9 mouse cellular contexts compared by ENCODE assay signal in the genomic region with DNA sequence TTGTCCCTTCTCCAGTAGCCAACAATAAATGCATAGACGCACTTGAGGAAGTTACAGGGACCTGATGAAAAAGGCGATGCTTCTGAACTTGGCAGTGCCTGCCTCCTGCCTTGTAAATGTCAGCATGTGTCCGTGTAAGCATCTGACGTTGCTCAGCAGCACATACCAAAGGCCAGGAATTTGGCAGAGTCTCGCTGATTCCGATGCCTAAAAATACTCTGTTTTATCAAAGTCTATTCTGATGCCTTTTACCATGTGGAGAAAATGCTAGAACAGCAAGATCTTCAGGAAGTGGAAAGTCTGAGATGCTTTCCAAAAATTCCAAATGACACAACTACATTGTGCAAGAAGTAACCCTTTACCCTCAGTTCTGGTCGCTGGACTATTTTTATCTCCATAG.
A peak's percentile ranks its signal among the peaks of the same experiment; 100 is the strongest.
DNase-seq lines count a peak whose midpoint lies in the region; ATAC-seq lines count a peak whose summit lies in the region.
"Had no signal": no experiment of that assay in that cellular context is flagged by ENCODE, and none has a peak within 500 bp of the region (broad histone marks: within the 10 kb centered on the region; RNA-seq: fewer than 3 reads in every experiment).

No protein-coding gene starts in this region.

- DNase-seq in adrenal gland, adult (ENCODE audit: inconsistent age in 2 of 2, low spot score in 1 of 2) = peak; percentile 79 to 88
- DNase-seq in adrenal gland, postnatal 4 days (ENCODE audit: low spot score in 2 of 2) = no peak
- peak; percentile 92 for DNase-seq in heart, adult 8-10 months (ENCODE audit: low spot score)
- DNase-seq in kidney, postnatal 4 days = peak; percentile 38 to 55
- no peak for DNase-seq in yolk sac, embryonic 10.5 days (ENCODE audit: low spot score)
- DNase-seq: liver, embryonic 13.5 days had no signal

- H3K9me3 ChIP-seq in neural tube, embryonic 14.5 days (ENCODE audit: control insufficient read depth, low read length) = no peaks in the 10 kb centered on the region
- H3K9me3 ChIP-seq in neural tube, embryonic 15.5 days (replicated peaks) = no peaks in the 10 kb centered on the region
- no peaks in the 10 kb centered on the region for H3K9me3 ChIP-seq in stomach, embryonic 15.5 days
- H3K9me3 ChIP-seq: liver, embryonic 13.5 days had no signal

- H3K36me3 ChIP-seq in neural tube, embryonic 14.5 days (ENCODE audit: control insufficient read depth, insufficient read depth, low read length) = no peaks in the 10 kb centered on the region
- H3K36me3 ChIP-seq in neural tube, embryonic 15.5 days = no peaks in the 10 kb centered on the region
- H3K36me3 ChIP-seq in stomach, embryonic 15.5 days = no peaks in the 10 kb centered on the region
- H3K36me3 ChIP-seq: liver, embryonic 13.5 days had no signal

- no peak overlapping the region for H3K27ac ChIP-seq in neural tube, embryonic 14.5 days (ENCODE audit: low read depth, low read length)
- H3K27ac ChIP-seq in neural tube, embryonic 15.5 days (replicated peaks) = no peak overlapping the region
- H3K27ac ChIP-seq in stomach, embryonic 15.5 days = no peak overlapping the region
- H3K27ac ChIP-seq: liver, embryonic 13.5 days had no signal

- no peaks in the 10 kb centered on the region for H3K27me3 ChIP-seq in neural tube, embryonic 14.5 days (ENCODE audit: control insufficient read depth, insufficient read depth, low read length)
- no peaks in the 10 kb centered on the region for H3K27me3 ChIP-seq in neural tube, embryonic 15.5 days (replicated peaks)
- no peaks in the 10 kb centered on the region for H3K27me3 ChIP-seq in stomach, embryonic 15.5 days (replicated peaks)
- H3K27me3 ChIP-seq: liver, embryonic 13.5 days had no signal

- H3K9ac ChIP-seq in neural tube, embryonic 14.5 days (replicated peaks; ENCODE audit: low read depth, low read length) = no peak overlapping the region
- H3K9ac ChIP-seq in neural tube, embryonic 15.5 days (replicated peaks) = no peak overlapping the region
- no peak overlapping the region for H3K9ac ChIP-seq in stomach, embryonic 15.5 days
- H3K9ac ChIP-seq: liver, embryonic 13.5 days had no signal

- no peak overlapping the region for H3K4me3 ChIP-seq in neural tube, embryonic 14.5 days (ENCODE audit: low read depth, low read length)
- no peak overlapping the region for H3K4me3 ChIP-seq in neural tube, embryonic 15.5 days (replicated peaks)
- no peak overlapping the region for H3K4me3 ChIP-seq in stomach, embryonic 15.5 days (replicated peaks)
- H3K4me3 ChIP-seq: liver, embryonic 13.5 days had no signal

- no peaks in the 10 kb centered on the region for H3K4me1 ChIP-seq in neural tube, embryonic 14.5 days (ENCODE audit: control insufficient read depth, insufficient read depth, low read length)
- H3K4me1 ChIP-seq in neural tube, embryonic 15.5 days = no peaks in the 10 kb centered on the region
- H3K4me1 ChIP-seq in stomach, embryonic 15.5 days = no peaks in the 10 kb centered on the region
- H3K4me1 ChIP-seq: liver, embryonic 13.5 days had no signal

- WGBS in neural tube, embryonic 14.5 days = 61% methylated on average over 7 of the region's 7 CpGs
- WGBS in neural tube, embryonic 15.5 days = 62% methylated on average over 7 of the region's 7 CpGs
- WGBS in stomach, embryonic 15.5 days = 50% methylated on average over 7 of the region's 7 CpGs

- ATAC-seq in neural tube, embryonic 14.5 days (ENCODE audit: low read depth) = peak; percentile 54; the same call in 1 of the 2 replicates
- no peak for ATAC-seq in neural tube, embryonic 15.5 days (ENCODE audit: low FRiP score)
- peak; percentile 27; the same call in 1 of the 2 replicates for ATAC-seq in stomach, embryonic 15.5 days (ENCODE audit: insufficient read depth, low FRiP score, low read depth)

- no peak overlapping the region for H3K4me2 ChIP-seq in neural tube, embryonic 14.5 days (ENCODE audit: low read depth, low read length)
- no peak overlapping the region for H3K4me2 ChIP-seq in neural tube, embryonic 15.5 days
- H3K4me2 ChIP-seq in stomach, embryonic 15.5 days = no peak overlapping the region
- H3K4me2 ChIP-seq: liver, embryonic 13.5 days had no signal

Comparison
In these comparisons a context has a peak if more than half of its experiments do, and no peak if none do; other contexts are left out.
1. DNase-seq: peak in adrenal gland, adult (2 of 2), heart, adult 8-10 months (single experiment) and kidney, postnatal 4 days (2 of 2); none in adrenal gland, postnatal 4 days (0 of 2) and yolk sac, embryonic 10.5 days (single experiment).